Mouse (Mus musculus): ENCODE results near the gene Ercc6l.

GRCm38 (mm10) chrX:102160528-102160927 lies 3.6 kb upstream of the Ercc6l start:
- no peak for TF ChIP-seq CTCF (IDR thresholded peaks at IDR 0.05; ENCODE audit: control insufficient read depth, insufficient read depth, low read length)
- TF ChIP-seq POLR2A (IDR thresholded peaks at IDR 0.05; ENCODE audit: borderline replicate concordance, control insufficient read depth, low read depth, low read length) = no peak

All from bone marrow, adult 2 months (tissue).